Mouse (Mus musculus) hindbrain, embryonic 12.5 days (tissue): ENCODE data around the gene Tuba8. TPM values are rescaled to one million over a fixed set of nuclear protein-coding genes. Genes with fewer than 3 reads are reported as not detected.
A peak's percentile ranks its signal among the peaks of the same experiment; 100 is the strongest.

Experiments used
- ATAC-seq: fragments of 200-750 bp; cut with Nextera tagmentation; 2 replicates; pipeline ENCODE4 v1.8.0; 2017; ENCODE audit warnings: moderate TSS enrichment; ENCODE audit not compliant: low FRiP score
- H3K27ac ChIP-seq: fragments of 300-500 bp; sonication (generic); 2 replicates; pipeline ENCODE4 v1.5.1; 2016; ENCODE audit warnings: mild to moderate bottlenecking
- H3K27me3 ChIP-seq: fragments of 300-500 bp; sonication (generic); 2 replicates; pipeline ENCODE4 v1.6.1; 2016; ENCODE audit warnings: mild to moderate bottlenecking
- H3K36me3 ChIP-seq: fragments of 300-500 bp; sonication (generic); 2 replicates; pipeline ENCODE4 v1.6.1; 2016; ENCODE audit warnings: mild to moderate bottlenecking
- H3K4me1 ChIP-seq: fragments of 300-500 bp; sonication (generic); 2 replicates; pipeline ENCODE4 v1.6.1; 2016
- H3K4me2 ChIP-seq: fragments of 300-500 bp; sonication (generic); replicated peaks from 2 replicates; pipeline ENCODE4 v1.6.1; 2016; ENCODE audit warnings: mild to moderate bottlenecking
- H3K4me3 ChIP-seq: fragments of 300-500 bp; sonication (generic); 2 replicates; pipeline ENCODE4 v1.5.1; 2016; ENCODE audit warnings: mild to moderate bottlenecking
- H3K9ac ChIP-seq: fragments of 300-500 bp; sonication (generic); 2 replicates; pipeline ENCODE4 v1.6.1; 2016; ENCODE audit warnings: mild to moderate bottlenecking, moderate library complexity
- H3K9me3 ChIP-seq: fragments of 300-500 bp; sonication (generic); replicated peaks from 2 replicates; pipeline ENCODE4 v1.6.1; 2016; ENCODE audit warnings: mild to moderate bottlenecking
- WGBS: fragments of 180-500 bp; shearing (Covaris S2); methylation state at CpG from one replicate; pipeline ENCODE4 v1.1.7; 2016; 5-methylcytosine and 5-hydroxymethylcytosine counted together
- polyA plus RNA-seq: library from polyadenylated mRNA; unstranded; fragments of >200 nt; fragmentation: Nextera tagmentation; extraction: Ambion mirVana; gene quantifications from 2 replicates; pipeline ENCODE4 v1.2.1, GENCODE M21; 2016

The Tuba8 gene
- polyA plus RNA-seq, result 0.21 and 0.23 TPM in 2 replicates

- peak; percentile 78 for ATAC-seq
- H3K9me3 ChIP-seq, result 0 out of 2 replicates have a peak, but pooled peaks cover 2% of the 10 kb centered on the region
- H3K27me3 ChIP-seq, result peaks cover 34% of the 10 kb centered on the region
- H3K36me3 ChIP-seq, result no peaks in the 10 kb centered on the region
- no peak within 1 kb of the TSS for H3K27ac ChIP-seq
- peak within 1 kb of the TSS; percentile 59 for H3K9ac ChIP-seq
- peak within 1 kb of the TSS; percentile 93 for H3K4me2 ChIP-seq
- peak within 1 kb of the TSS; percentile 44 for H3K4me3 ChIP-seq
- peaks cover 16% of the 10 kb centered on the region for H3K4me1 ChIP-seq
- 5% methylated on average over 30 of the region's 30 CpGs for WGBS
Measured at GRCm38 (mm10) chr6:121210149-121210925, at the start of gene Tuba8. Tuba8 (plus strand) TSS chr6:121210696.

GRCm38 (mm10) chr6:121162616-121163015, 47.9 kb upstream of the Tuba8 start:
- no peaks in the 10 kb centered on the region for H3K36me3 ChIP-seq
- peaks cover 9% of the 10 kb centered on the region; the same call in 1 of the 2 replicates for H3K4me1 ChIP-seq
- no peaks in the 10 kb centered on the region for H3K27me3 ChIP-seq
- no peak for ATAC-seq
- WGBS, result 90% methylated on average over 12 of the region's 12 CpGs
- H3K9ac ChIP-seq, result no peak overlapping the region
- H3K27ac ChIP-seq, result no peak overlapping the region
- no peak overlapping the region for H3K4me3 ChIP-seq
- H3K4me2 ChIP-seq, result no peak overlapping the region
- H3K9me3 ChIP-seq, result no peaks in the 10 kb centered on the region

GRCm38 (mm10) chr6:121166098-121166552, 44.4 kb upstream of the Tuba8 start:
- WGBS, result 27% methylated on average over 10 of the region's 10 CpGs
- peak overlapping the region; percentile 24; the same call in 1 of the 2 replicates for H3K27ac ChIP-seq
- no peak overlapping the region for H3K4me2 ChIP-seq
- no peaks in the 10 kb centered on the region for H3K9me3 ChIP-seq
- peaks cover 9% of the 10 kb centered on the region; the same call in 1 of the 2 replicates for H3K4me1 ChIP-seq
- no peak overlapping the region for H3K4me3 ChIP-seq
- H3K9ac ChIP-seq, result no peak overlapping the region
- H3K36me3 ChIP-seq, result no peaks in the 10 kb centered on the region
- ATAC-seq, result peak; percentile 83
- H3K27me3 ChIP-seq, result 0 out of 2 replicates have a peak, but pooled peaks cover 2% of the 10 kb centered on the region

- Histone ChIP-seq H3K4me3 (no peak overlapping the region), H3K9me3 (no peaks in the 10 kb centered on the region), H3K4me2 (no peak overlapping the region), H3K36me3 (no peaks in the 10 kb centered on the region), H3K4me1 (peaks cover 9% of the 10 kb centered on the region; the same call in 1 of the 2 replicates), H3K27me3 (0 out of 2 replicates have a peak, but pooled peaks cover 2% of the 10 kb centered on the region), H3K27ac (no peak overlapping the region), H3K9ac (no peak overlapping the region)
- ATAC-seq, result no peak
- 68% methylated on average over 7 of the region's 7 CpGs for WGBS
Measured at GRCm38 (mm10) chr6:121167381-121167975, 43.0 kb upstream of the Tuba8 start.

- no peak overlapping the region for H3K27ac ChIP-seq
- no peaks in the 10 kb centered on the region for H3K36me3 ChIP-seq
- no peaks in the 10 kb centered on the region for H3K9me3 ChIP-seq
- H3K27me3 ChIP-seq, result 0 out of 2 replicates have a peak, but pooled peaks cover 2% of the 10 kb centered on the region
- no peak overlapping the region for H3K4me2 ChIP-seq
- WGBS, result 86% methylated on average over 6 of the region's 6 CpGs
- ATAC-seq, result no peak
- H3K9ac ChIP-seq, result no peak overlapping the region
- peaks cover 12% of the 10 kb centered on the region for H3K4me1 ChIP-seq
- H3K4me3 ChIP-seq, result no peak overlapping the region
Measured at GRCm38 (mm10) chr6:121171102-121171501, 39.4 kb upstream of the Tuba8 start.

GRCm38 (mm10) chr6:121173471-121173870, 37.0 kb upstream of the Tuba8 start:
- 0 out of 2 replicates have a peak, but pooled peaks cover 2% of the 10 kb centered on the region for H3K27me3 ChIP-seq
- 79% methylated on average over 5 of the region's 5 CpGs for WGBS
- H3K36me3 ChIP-seq, result no peaks in the 10 kb centered on the region
- no peak overlapping the region for H3K4me3 ChIP-seq
- no peak overlapping the region for H3K27ac ChIP-seq
- no peaks in the 10 kb centered on the region for H3K9me3 ChIP-seq
- peaks cover 12% of the 10 kb centered on the region for H3K4me1 ChIP-seq
- H3K9ac ChIP-seq, result no peak overlapping the region
- H3K4me2 ChIP-seq, result no peak overlapping the region
- no peak for ATAC-seq

GRCm38 (mm10) chr6:121174761-121175160, 35.7 kb upstream of the Tuba8 start:
- no peak overlapping the region for H3K4me3 ChIP-seq
- H3K9ac ChIP-seq, result no peak overlapping the region
- no peaks in the 10 kb centered on the region for H3K27me3 ChIP-seq
- 93% methylated on average over 6 of the region's 6 CpGs for WGBS
- H3K9me3 ChIP-seq, result no peaks in the 10 kb centered on the region
- no peak overlapping the region for H3K4me2 ChIP-seq
- peaks cover 12% of the 10 kb centered on the region for H3K4me1 ChIP-seq
- no peak for ATAC-seq
- no peak overlapping the region for H3K27ac ChIP-seq
- no peaks in the 10 kb centered on the region for H3K36me3 ChIP-seq

- no peaks in the 10 kb centered on the region for H3K27me3 ChIP-seq
- H3K27ac ChIP-seq, result no peak overlapping the region
- peak; percentile 30; the same call in 1 of the 2 replicates for ATAC-seq
- no peaks in the 10 kb centered on the region for H3K36me3 ChIP-seq
- H3K4me2 ChIP-seq, result no peak overlapping the region
- peaks cover 12% of the 10 kb centered on the region for H3K4me1 ChIP-seq
- peak overlapping the region; percentile 5; the same call in 1 of the 2 replicates for H3K9ac ChIP-seq
- 51% methylated on average over 14 of the region's 14 CpGs for WGBS
- no peaks in the 10 kb centered on the region for H3K9me3 ChIP-seq
- H3K4me3 ChIP-seq, result no peak overlapping the region
Measured at GRCm38 (mm10) chr6:121176011-121176730, 34.3 kb upstream of the Tuba8 start.

GRCm38 (mm10) chr6:121176731-121177098, 33.8 kb upstream of the Tuba8 start:
- Histone ChIP-seq H3K4me2 (no peak overlapping the region), H3K27me3 (no peaks in the 10 kb centered on the region), H3K36me3 (no peaks in the 10 kb centered on the region), H3K27ac (no peak overlapping the region), H3K9me3 (no peaks in the 10 kb centered on the region), H3K4me3 (no peak overlapping the region), H3K9ac (no peak overlapping the region), H3K4me1 (peaks cover 12% of the 10 kb centered on the region)
- ATAC-seq, result no peak
- WGBS, result 82% methylated on average over 4 of the region's 4 CpGs

- H3K9me3 ChIP-seq, result no peaks in the 10 kb centered on the region
- H3K27me3 ChIP-seq, result no peaks in the 10 kb centered on the region
- H3K4me1 ChIP-seq, result peaks cover 12% of the 10 kb centered on the region
- H3K4me2 ChIP-seq, result no peak overlapping the region
- no peak overlapping the region for H3K27ac ChIP-seq
- H3K9ac ChIP-seq, result no peak overlapping the region
- ATAC-seq, result no peak
- 89% methylated on average over 7 of the region's 7 CpGs for WGBS
- no peaks in the 10 kb centered on the region for H3K36me3 ChIP-seq
- H3K4me3 ChIP-seq, result no peak overlapping the region
Measured at GRCm38 (mm10) chr6:121177118-121177708, 33.3 kb upstream of the Tuba8 start.

- WGBS, result 65% methylated on average over 7 of the region's 7 CpGs
- no peak overlapping the region for H3K27ac ChIP-seq
- H3K9ac ChIP-seq, result no peak overlapping the region
- H3K4me1 ChIP-seq, result peaks cover 15% of the 10 kb centered on the region
- H3K4me2 ChIP-seq, result no peak overlapping the region
- no peak overlapping the region for H3K4me3 ChIP-seq
- H3K36me3 ChIP-seq, result no peaks in the 10 kb centered on the region
- ATAC-seq, result no peak
- no peaks in the 10 kb centered on the region for H3K27me3 ChIP-seq
- H3K9me3 ChIP-seq, result no peaks in the 10 kb centered on the region
Measured at GRCm38 (mm10) chr6:121178700-121179358, 31.7 kb upstream of the Tuba8 start.
